Mouse (Mus musculus) C2C12 (cell line): ENCODE measurements at regions not wholly inside any gene's neighbourhood (a gene's known extent, or its start where the extent isn't known, plus 50 kb on each side); places are given as distances from the start of the nearest gene placed in this dataset.

Experiments used
- CTCF ChIP-seq: IDR thresholded peaks from one replicate; pipeline ENCODE4 v1.5.1; 2011; ENCODE audit not compliant: control insufficient read depth, insufficient read depth, insufficient read length
- FOSL1 ChIP-seq: IDR thresholded peaks from one replicate; pipeline ENCODE4 v1.8.0; 2011; ENCODE audit warnings: mild to moderate bottlenecking, low read length; ENCODE audit not compliant: poor library complexity, insufficient read depth, severe bottlenecking
- MAX ChIP-seq: IDR thresholded peaks from one replicate; pipeline ENCODE4 v1.6.1; 2011; ENCODE audit warnings: mild to moderate bottlenecking, control low read depth
- MYOD1 ChIP-seq: IDR thresholded peaks from one replicate; pipeline ENCODE4 v1.6.1; 2011; ENCODE audit warnings: low read depth; ENCODE audit not compliant: control insufficient read depth, insufficient read length
- MYOG ChIP-seq: IDR thresholded peaks from one replicate; pipeline ENCODE4 v1.6.1; 2011; ENCODE audit not compliant: control insufficient read depth, insufficient read length; ENCODE audit errors: extremely low read depth
- USF1 ChIP-seq: IDR thresholded peaks from one replicate; pipeline ENCODE4 v1.6.1; 2011; ENCODE audit warnings: low read depth, mild to moderate bottlenecking, control low read depth, moderate library complexity

GRCm38 (mm10) chr13:99839446-99839845, 61.4 kb downstream of the Cartpt start:
- TF ChIP-seq MYOD1, result no peak
- no peak for TF ChIP-seq CTCF
- no peak for TF ChIP-seq USF1
- no peak for TF ChIP-seq MYOG
- no peak for TF ChIP-seq MAX
- TF ChIP-seq FOSL1, result no peak
